Mouse (Mus musculus) fibroblast of lung, adult 2 months (primary cell): ENCODE data around the gene Zbtb16.

ENCODE experiments used
- DNase-seq: peaks from one replicate; pipeline ENCODE4 v3.0.0-alpha.2; 2011; ENCODE audit warnings: low read depth

Gene Zbtb16

DNA sequence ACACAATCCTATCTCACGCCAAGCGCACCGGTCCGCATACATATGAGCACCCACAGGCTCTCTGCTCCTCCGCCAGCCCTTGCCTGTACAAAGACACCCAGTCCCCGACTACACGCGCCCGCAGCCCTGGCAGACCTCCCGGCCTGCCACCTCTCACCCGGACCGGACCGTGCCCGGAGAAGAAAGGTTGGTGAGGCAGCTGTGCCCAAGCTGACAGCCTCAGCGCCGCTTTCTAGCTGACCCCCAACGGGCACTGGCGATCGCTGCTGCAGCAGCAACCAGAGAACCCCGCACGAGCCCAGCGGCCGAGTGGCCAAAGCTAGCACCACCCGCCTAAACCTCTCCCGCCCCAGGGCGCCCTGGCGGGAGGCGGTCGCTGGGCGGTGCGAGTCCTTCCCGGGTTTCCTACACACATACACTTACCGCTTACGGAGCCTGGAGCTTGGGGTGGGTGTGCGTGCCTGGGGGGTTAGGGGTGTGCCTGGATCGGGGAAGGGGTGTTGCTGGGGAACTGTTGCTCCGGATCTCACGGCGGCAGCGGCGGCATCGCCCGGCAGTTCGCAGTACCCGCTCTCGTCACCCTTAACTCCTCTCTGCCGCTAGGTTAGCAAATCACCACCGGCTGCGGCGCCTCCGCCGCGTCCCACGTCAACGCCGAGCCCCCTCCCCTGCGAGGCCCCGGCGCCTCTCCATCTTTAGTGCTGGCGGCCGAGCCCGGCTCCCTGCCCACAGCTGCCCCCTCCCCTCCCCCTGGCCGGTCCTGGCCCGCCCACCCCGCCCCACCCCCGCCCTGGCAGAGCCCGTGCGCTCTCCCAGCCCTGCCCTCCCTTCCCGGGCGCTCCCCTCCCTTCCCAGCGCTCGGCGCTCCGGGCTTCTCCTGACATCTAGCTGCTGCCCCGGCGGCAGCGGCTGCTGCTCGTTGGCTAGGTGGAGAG is at the start of gene Zbtb16:
TSS of gene Zbtb16 (minus strand) at position 592 of the 935 bp plus-strand sequence.
- DNase-seq, result peak; percentile 2

DNA sequence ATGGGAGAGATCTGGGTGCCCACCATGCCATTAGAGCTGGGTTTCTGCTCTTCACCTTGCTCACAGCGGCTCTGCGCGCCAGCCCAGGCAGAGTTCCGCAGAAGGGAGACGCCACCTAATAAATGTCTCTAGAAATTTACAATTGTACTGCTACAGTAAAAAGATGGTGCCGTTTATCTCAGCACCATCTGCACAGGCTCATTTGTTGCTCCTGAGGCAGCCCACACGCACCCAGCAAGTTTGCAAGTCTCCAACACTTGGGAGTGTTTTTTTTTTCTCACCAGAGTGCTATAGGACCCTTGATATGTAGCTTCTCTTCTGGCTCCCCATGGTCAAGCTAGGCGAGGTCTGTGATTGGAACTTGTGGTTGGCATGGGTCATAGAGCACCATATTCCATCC is 36.9 kb upstream of the Zbtb16 start:
- DNase-seq, result no peak

- DNase-seq, result no peak
Observed at GRCm38 (mm10) chr9:48866523-48867121, 30.6 kb upstream of the Zbtb16 start.

- DNase-seq, result no peak
Observed at GRCm38 (mm10) chr9:48865235-48865634, 29.2 kb upstream of the Zbtb16 start.

- no peak for DNase-seq
Observed at GRCm38 (mm10) chr9:48861481-48861880, 25.5 kb upstream of the Zbtb16 start.

GRCm38 (mm10) chr9:48860526-48860845 is 24.5 kb upstream of the Zbtb16 start:
- DNase-seq, result peak; percentile 13

DNA sequence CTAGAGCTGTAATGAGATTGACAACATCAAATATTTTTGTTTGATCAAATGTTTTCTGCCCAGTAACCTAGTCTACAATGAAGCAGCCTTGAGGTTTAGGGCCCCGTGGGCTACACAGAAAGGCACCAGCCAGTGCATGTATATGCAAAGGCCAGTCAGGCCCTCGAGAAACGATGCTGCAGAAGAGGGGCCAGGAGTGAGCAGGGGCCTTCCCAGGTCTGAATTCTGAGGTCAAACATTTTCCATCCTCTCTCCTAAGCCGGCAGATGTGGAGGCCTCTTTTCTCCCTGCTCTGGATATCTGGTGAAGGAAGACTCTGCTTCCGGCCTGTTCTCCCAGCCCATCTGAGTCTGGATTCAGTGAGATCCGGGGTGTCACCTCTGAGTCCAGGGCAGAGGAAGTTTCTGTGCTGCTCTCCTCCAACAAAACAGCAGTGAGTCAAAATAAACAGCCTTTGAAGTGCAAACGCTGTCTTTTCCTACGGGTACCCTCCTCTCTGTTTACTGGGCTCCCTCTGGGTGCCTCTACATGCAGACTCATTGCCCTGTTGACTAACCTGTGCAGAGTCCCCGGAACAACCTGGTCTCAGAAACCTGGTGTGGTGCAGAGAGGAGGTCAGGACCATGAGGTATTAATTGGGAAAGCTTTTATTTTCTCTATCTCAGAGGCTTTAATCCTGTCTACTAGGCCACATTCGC is 24.0 kb upstream of the Zbtb16 start:
- no peak for DNase-seq

- DNase-seq, result no peak
Observed at GRCm38 (mm10) chr9:48857944-48858343, 21.9 kb upstream of the Zbtb16 start.

DNA sequence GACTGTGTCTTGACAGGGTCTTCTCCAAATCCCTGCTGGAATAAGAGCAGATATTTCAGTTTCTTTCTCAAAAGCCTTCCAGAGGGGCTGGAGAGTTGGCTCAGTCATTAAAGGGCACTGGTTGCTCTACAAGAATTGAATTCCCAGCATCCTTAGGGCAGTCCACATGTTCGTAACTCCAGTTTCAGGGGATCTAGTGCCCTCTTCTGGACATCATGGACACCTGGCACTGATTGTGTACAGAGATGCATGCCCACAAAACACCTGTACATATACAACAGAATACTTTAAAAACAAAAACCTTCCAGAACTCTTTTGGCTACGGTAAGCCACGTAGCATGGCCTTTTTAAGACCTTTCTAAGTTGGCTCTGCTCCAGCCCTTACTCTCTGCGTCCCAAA is 20.2 kb upstream of the Zbtb16 start:
- DNase-seq, result no peak

DNA sequence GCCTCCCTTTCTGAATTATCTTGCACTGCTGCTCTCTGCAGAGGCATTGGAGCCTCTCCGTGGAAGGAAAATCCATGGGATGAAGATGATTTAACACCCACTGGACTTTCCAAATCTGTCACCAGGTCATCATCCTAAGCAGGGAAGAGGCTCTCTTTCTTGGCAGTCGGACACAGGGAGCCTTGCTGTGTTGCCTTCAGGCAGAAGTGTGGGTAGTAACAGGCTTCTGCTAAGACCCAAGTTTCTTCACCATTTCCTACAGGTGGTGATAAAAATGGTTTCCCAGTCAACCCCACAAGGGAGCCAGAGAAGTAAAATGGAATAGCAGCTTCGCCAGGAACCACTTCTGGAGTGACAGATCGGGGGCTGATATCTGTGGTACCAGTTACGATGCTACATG is 13.5 kb upstream of the Zbtb16 start:
- no peak for DNase-seq

DNA sequence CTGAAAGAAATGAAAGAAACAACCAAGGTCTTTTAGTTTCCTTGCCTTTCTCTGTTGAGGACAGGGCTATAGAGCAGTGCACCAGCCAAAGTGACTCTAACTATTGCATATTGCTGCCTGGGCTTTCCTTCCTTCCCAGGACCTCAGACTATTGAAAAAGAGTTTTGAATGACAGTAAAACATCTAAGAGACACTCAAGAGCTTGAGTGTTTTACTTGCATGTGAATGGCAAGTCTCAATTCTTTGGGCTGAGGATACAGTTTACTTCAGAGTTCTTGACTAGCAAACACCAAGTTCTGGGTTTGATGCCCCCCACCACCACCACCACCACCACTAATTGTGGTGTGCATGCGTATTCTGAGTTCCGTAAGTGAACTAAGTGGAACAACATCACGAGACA is 3.5 kb upstream of the Zbtb16 start:
- no peak for DNase-seq

- no peak for DNase-seq
Observed at GRCm38 (mm10) chr9:48838346-48838745, 2.3 kb upstream of the Zbtb16 start.

GRCm38 (mm10) chr9:48837181-48837580 is 1.2 kb upstream of the Zbtb16 start:
- no peak for DNase-seq

DNA sequence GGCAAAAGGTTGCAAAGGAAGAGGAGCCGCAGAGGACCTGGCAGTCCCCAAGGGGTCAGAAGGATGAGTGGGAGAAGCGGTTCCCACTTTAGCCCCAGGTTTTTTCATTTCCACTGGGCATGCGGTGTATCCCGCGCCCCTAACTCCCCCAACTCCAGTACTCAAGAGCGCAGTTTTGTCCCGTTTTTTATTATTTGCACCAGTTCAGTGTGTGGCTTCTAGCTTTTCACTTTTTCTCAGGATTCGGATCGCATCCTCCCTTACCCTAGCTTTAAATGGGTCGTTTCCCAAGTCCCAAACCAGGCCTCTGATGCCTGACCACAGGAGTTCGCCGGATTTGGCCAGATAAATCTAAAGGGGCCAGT is 526 bp upstream of the Zbtb16 start:
- DNase-seq, result no peak

DNA sequence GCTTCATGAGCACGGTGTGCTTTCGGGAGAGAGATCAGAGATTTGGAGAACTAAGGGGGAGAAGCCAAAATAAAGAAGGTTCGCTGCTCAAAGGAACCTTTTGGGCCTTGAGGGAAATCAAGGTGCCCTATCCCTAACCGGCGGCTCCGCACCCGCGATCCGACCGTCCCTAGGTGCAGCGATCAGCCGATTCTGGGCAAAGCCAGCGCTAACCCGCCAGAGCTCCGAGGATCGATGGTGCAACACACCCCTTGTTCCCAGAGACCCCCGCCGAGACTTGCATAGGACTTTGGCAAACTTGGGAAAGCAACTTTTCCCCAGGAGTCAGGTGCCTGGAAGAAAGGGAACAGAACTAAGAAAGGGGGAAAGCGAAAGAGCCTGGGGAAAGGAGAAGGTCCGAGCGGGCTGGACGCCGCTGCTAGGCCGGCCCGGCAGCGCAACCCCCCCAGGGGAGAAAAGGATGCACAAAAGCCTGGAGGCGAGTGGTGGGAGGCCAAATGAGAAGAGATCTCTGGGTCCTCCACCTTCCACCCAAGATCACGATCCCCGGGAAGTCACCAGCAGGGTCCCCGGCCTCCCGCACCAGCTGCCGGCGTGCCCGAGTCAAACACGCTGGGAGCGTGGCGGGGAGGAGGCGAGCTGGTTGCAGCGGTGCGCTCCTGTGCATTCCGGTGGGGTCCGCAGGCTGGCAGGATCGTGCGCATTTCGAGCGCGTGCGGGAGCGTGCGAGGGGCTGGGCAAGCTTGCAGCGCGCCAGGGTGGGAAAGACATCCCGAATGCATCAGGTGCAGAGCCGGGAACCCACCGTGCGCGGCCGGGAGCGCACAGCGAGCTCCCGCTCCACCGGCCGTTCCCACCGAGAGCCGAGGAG is 1.2 kb downstream of the Zbtb16 start:
- no peak for DNase-seq

DNA sequence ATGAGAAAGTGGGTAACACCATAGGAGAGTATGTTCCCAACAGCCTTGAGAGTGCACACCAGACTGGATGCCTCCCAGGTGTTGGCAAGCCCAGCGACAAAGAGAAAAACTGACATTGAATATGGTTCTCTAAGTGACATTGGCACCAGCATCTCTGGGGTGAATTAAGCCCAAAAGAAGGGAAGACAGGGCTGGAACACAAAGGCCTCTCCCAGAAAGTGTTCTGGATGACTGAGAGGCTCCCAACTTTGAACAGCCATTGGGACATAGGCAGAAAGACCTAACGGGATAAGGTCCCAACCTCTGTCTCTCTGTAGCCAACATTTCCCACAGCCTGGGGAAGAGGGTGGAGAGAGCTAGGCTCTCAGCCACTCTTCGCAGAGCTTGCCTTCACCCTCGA is 2.0 kb downstream of the Zbtb16 start:
- DNase-seq, result no peak

GRCm38 (mm10) chr9:48833493-48833892 is 2.5 kb downstream of the Zbtb16 start:
- no peak for DNase-seq

DNA sequence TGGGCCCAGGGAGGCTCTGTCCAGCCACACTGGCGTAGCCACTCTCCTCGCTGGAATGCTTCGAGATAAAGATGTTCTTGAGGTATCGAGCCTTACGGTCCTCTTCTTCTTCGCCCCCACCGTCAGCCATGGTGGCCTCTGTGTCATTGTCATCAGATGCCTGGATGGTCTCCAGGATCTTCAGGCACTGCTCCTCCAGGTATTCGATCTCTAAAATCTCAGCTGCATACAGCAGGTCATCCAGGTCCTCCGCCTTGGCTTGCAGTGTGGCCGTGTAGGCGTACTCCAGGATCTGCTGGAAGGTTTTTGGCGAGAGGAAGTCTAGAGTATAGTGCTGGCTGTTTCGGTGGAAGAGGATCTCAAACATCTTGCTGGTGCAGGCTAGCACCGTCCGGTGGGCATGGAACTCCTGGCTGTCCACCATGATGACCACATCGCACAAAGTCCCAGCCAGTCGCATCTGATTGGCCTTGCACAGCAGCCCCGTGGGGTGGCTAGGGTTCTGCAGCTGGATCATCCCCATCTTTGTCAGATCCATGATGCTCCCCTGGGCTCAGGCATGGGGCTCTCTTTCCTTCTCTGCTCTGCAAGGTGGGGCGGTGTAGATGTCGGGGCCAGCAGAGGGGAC is 3.4 kb downstream of the Zbtb16 start:
- DNase-seq, result no peak

GRCm38 (mm10) chr9:48831560-48832460 is 4.2 kb downstream of the Zbtb16 start:
- no peak for DNase-seq

DNA sequence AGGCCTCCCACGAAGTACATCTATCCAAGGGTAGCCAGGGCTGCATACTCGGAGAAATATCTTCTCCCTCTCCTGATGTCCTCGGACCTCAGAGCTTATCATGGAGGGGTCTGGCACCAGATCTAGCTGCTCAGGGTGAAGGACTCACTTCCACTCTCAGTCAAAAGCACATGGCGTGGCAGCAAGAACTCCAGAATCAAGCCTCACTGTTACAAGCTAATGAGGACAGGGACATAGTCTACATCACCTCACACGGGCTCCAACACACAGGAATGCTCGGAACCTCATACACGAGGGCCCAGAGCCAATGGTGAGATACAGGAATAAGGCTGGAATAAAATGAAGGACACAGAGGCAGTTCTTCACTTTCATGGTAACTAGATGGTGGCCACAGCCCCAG is 7.2 kb downstream of the Zbtb16 start:
- no peak for DNase-seq
